Mouse (Mus musculus) activated CD4-positive, CD25-positive, alpha-beta regulatory T cell, adult 4 months (primary cell): Measurements from ENCODE around the gene Gm364. TPM values are rescaled to one million over a fixed set of nuclear protein-coding genes. Genes with fewer than 3 reads are reported as not detected.

Experiments
- ATAC-seq: one replicate; pipeline ENCODE4 v1.8.0; 2017
- polyA plus RNA-seq, 2 experiments: library from polyadenylated mRNA; unstranded; fragments of 100-300 nt; shearing (Covaris generic); gene quantifications; one replicate each; pipeline ENCODE4 v1.2.1; 2017

The Gm364 gene
- not detected for polyA plus RNA-seq

DNA sequence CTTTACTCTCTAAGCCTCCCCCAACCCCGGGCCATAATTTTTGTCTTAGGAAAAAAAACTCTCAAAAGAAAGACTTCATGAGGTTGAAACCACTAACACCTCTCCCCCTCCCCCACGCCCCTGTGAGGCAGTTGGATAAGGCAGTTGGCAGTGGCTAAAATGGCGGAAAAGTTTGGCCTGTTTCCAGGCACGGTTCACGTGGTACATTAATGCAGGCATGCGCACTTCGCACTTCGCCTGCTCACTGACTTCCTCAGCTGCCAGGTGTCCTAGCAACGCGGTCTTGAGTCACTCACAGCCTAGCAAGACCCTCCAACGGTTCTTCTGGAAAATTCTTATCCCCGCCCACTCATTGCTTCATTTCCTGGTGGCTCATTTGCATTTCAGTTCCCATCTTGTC is at the start of gene Gm364:
Gene Gm364, plus strand, starts transcription at position 386 of the 400 bp plus-strand sequence.
- no peak for ATAC-seq

GRCm38 (mm10) chrX:57359316-57359715 is 49.6 kb upstream of the Gm364 start:
- ATAC-seq, result no peak

- ATAC-seq, result no peak
Measured at GRCm38 (mm10) chrX:57364891-57365569, 43.9 kb upstream of the Gm364 start.

DNA sequence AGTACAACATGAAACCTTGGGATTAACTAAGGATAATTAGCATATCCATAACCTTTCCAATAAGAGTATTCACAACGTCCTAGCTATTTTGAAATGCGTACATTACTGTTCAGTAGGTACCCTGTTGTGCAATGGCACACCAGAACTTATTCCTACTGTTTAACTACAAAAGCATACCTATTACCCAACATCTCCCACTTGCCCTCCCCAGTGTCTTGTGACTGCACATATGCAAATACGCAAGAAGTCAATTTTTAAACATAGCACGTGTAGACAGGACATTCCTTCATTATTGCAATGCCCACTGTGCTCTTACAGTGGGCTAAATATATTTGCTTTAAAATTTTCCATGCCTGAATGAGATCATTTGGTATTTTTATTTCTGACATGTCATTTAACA is 36.0 kb upstream of the Gm364 start:
- ATAC-seq, result no peak

GRCm38 (mm10) chrX:57373543-57373942 is 35.4 kb upstream of the Gm364 start:
- ATAC-seq, result no peak

DNA sequence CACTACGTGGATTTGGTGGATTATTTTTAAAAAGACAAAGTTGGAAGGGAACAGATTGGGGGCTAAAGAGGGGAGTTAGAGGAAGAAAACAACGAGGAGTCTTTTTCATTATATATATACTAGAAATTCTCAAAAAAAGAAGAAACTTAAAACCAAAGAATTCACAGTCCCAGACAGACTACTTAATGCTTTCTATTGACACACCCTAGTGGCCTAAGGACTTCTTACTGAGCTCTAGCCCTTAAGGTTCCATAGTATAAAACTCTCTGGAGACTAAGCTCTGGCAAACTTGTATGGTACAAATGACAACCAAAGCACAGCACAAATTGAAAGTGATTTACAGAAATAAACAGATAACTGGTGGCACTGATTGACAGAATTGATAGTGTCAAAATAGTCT is 34.9 kb upstream of the Gm364 start:
- no peak for ATAC-seq

DNA sequence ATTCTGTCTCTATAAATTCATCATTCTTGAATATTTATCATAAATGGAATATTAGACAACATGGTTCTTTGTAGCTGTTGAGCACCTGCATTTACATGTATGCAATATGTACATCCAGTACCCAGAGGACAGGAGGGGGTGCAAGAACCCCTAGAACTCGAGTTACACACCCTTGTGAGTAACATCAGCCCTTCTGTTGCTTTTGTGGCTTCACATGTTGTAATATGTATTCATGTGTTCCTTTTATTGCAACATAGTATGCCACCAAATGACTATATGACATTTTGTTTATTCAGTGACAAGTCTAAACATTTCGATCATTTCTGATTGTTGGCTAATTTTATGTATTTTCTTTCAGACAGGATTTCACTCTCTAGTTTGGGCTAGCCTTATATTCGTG is 31.9 kb upstream of the Gm364 start:
- ATAC-seq, result no peak

- ATAC-seq, result no peak
Measured at GRCm38 (mm10) chrX:57378579-57378978, 30.4 kb upstream of the Gm364 start.

GRCm38 (mm10) chrX:57380915-57381314 is 28.0 kb upstream of the Gm364 start:
- ATAC-seq, result no peak

- ATAC-seq, result peak; percentile 94
Measured at GRCm38 (mm10) chrX:57392367-57393246, 16.3 kb upstream of the Gm364 start, which contains the start of gene Rbmx. Rbmx (minus strand) TSS chrX:57393036.

DNA sequence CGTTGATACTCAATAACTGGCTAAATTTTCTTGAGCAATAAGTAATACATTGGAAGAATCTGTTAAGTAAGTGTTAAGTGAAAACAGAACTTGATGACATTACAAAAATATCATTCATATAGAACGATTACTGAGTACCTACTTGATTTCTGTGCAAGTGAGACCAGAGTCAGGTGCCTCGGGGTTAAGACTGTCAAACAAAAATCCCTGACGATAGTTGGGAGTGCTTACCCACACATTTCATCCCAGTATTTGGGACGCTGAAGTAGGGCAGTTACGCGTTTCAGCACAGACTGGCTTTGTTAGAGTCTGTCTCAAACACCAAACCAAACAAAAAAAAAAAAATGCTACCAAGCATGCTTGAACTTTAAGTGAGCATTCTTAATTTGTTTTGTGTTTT is 15.5 kb upstream of the Gm364 start:
- no peak for ATAC-seq

DNA sequence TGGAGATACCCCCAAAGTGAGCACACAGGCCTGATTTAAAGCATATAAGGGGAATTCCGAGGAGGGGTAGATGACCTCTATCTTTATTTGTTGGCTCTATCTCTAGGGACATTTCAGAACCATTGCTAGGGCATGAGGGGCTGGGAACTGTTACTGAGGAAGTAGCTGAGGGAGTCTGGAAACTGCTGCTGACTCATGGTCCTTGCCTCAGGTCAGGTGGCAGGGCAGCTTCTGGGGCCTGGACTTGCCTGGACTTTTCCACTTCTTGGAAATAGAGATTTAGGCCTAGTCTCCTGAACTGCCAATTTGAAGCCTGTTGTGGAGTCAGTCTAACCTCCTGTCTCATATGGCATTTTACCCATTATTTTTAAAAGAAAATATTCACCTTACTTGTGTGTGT is 7.6 kb upstream of the Gm364 start:
- no peak for ATAC-seq

DNA sequence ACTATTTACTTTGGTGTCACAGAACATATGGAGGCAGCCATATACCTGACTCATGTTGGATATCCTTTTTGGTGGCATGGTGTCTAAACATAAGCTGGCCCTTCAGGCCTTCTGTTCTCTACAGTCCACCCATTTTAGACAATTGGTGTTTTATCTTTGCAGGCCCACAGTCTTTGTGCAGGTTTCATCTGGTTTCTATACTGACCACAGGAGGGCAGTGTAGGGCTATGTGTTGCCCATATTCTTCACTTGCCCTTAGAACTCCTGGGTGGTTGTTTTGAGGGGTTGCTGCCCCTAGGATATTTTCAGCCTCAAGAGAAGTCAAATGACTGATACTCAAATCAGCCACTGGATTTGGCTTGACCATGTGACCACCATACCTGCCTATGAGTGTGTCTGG is 5.3 kb upstream of the Gm364 start:
- ATAC-seq, result peak; percentile 36

DNA sequence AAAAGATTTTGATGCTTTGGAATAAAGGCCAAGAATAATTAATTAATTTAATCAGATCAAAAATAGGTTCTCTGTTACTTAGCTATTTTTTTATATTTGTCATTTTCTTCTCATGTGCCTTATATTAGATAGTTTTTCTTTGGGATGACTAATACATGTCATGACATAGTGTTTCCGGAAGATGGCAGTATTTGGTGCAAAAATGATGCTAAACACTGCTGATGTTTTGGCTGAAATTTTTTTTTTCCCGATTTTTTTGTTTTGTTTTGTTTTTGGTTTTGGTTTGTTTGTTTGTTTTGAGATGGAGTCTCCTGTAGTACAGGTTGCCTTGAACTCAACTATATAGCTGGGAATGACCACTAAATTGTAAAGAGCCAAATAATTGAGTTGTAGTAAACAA is 22.7 kb downstream of the Gm364 start:
- no peak for ATAC-seq

DNA sequence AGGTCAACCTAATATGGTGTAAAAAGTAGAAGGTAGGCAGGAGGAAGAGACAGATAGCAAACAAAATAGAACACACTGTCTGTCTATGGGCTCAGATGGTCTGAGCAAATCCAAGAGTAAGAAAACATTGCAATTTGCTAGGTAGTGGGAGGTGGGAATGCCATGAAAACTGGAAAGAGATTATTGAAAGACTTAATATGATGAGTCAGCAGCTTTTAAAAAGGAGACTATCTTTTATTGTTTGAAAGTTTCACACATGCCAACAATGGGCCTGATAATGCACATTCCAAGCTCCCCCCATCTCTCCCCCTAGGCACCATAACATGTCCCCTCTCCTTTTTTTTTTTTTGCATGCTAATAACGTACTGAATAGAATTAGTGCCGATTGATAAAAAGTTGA is 24.9 kb downstream of the Gm364 start:
- ATAC-seq, result no peak

- ATAC-seq, result no peak
Measured at GRCm38 (mm10) chrX:57503634-57504033, 94.7 kb downstream of the Gm364 start, which contains the start of gene Gpr101. Gpr101 (minus strand) TSS chrX:57503757.

GRCm38 (mm10) chrX:57506247-57506646 is 97.3 kb downstream of the Gm364 start:
- ATAC-seq, result no peak

DNA sequence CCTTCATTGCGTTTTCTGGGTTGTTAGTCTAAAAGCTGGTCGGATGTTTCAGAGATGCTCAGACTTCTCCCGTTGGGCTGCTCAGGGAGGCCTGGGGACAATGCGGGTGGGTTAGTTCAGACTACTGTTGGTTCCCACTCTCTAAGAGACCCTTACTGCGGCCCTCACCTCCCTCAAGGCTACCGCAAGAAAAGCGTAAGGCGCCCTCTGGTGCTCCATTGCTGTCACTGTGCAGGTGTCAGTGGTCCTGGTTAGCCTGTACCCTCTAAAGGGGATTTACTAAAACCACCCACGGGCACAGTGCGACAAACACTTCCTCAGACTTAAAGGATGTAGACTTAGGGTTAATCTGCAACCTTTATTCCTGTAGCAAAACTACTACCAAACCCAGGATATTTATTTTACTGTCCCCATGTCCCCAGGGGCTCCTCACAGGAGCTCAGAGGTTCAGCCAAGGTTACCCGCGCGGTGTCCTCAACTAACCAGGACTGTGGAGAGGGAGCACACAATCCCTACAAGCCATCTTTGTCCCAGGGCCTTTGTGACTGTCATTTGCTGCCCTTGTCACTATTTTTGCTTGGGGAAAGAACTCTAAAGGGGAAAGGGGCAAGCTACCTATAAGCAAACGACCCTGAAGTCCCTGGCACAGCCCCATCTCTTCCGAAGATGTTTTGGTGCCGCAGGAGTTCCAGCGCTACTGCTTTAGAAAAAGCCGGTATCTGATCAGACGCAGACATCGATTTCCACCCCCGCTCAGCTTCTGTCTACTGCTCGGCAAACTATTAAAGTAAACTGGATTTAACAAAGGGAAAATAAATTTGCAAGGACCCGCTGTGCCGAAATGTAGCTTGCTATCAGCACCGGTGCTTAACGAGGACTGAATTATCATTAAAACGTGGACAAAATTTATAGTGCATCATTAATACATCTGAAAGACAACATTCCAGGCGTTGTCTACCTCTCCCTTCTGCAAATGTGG is 112.5 kb downstream of the Gm364 start:
- no peak for ATAC-seq
